13 mouse cellular contexts compared by ENCODE assay signal in genomic region chr2:168539594-168540222, GRCm38 (mm10).
A peak's percentile ranks its signal among the peaks of the same experiment; 100 is the strongest.
DNase-seq lines count a peak whose midpoint lies in the region; ATAC-seq and TF ChIP-seq lines count a peak whose summit lies in the region.
"Had no signal": no experiment of that assay in that cellular context is flagged by ENCODE, and none has a peak within 500 bp of the region (broad histone marks: within the 10 kb centered on the region; RNA-seq: fewer than 3 reads in every experiment).

No protein-coding gene starts in this region.

- H3K4me2 ChIP-seq in embryonic facial prominence, embryonic 13.5 days = no peak overlapping the region
- H3K4me2 ChIP-seq: embryonic facial prominence, embryonic 12.5 days had no signal

- TF ChIP-seq CTCF in spleen, adult 2 months (IDR thresholded peaks at IDR 0.05; ENCODE audit: extremely low read depth, insufficient read depth, insufficient read length, insufficient replicate concordance) = no peak

- H3K9me3 ChIP-seq in embryonic facial prominence, embryonic 13.5 days = no peaks in the 10 kb centered on the region
- H3K9me3 ChIP-seq in embryonic facial prominence, embryonic 10.5 days = no peaks in the 10 kb centered on the region
- no peaks in the 10 kb centered on the region for H3K9me3 ChIP-seq in limb, embryonic 10.5 days (replicated peaks)
- H3K9me3 ChIP-seq: embryonic facial prominence, embryonic 12.5 days had no signal

- no peak for DNase-seq in embryonic facial prominence, embryonic 10.5 days (ENCODE audit: low spot score)
- DNase-seq in spleen, adult 2 months (ENCODE audit: low read depth in 1 of 2, low spot score in 2 of 2) = peak in 1 of 2 experiments; percentile 35
- no peak for DNase-seq in spleen, postnatal 4 days (ENCODE audit: low spot score in 2 of 2)
- DNase-seq in limb, embryonic 10.5 days (ENCODE audit: low spot score) = no peak
- DNase-seq in splenic B cell, adult 2 months (ENCODE audit: low read depth, low spot score) = peak; percentile 68
- DNase-seq in cerebellum, adult 11-12 months = no peak
- DNase-seq in cerebellum, adult 8-10 months = no peak
- DNase-seq: adrenal gland, adult 2 months; cerebellum, adult 2 months had no signal

- H3K9ac ChIP-seq in embryonic facial prominence, embryonic 13.5 days = no peak overlapping the region
- H3K9ac ChIP-seq: embryonic facial prominence, embryonic 12.5 days had no signal

- H3K4me3 ChIP-seq in embryonic facial prominence, embryonic 13.5 days = no peak overlapping the region
- no peak overlapping the region for H3K4me3 ChIP-seq in embryonic facial prominence, embryonic 10.5 days
- peak overlapping the region; percentile 49 for H3K4me3 ChIP-seq in spleen, adult 2 months (ENCODE audit: extremely low read depth, insufficient read depth, insufficient read length)
- no peak overlapping the region for H3K4me3 ChIP-seq in limb, embryonic 10.5 days
- H3K4me3 ChIP-seq: embryonic facial prominence, embryonic 12.5 days had no signal

- H3K4me1 ChIP-seq in embryonic facial prominence, embryonic 13.5 days = peaks cover 29% of the 10 kb centered on the region
- peaks cover 26% of the 10 kb centered on the region for H3K4me1 ChIP-seq in embryonic facial prominence, embryonic 10.5 days
- H3K4me1 ChIP-seq in spleen, adult 2 months (ENCODE audit: control insufficient read depth, insufficient read depth, insufficient read length) = peaks cover 11% of the 10 kb centered on the region; the same call in 1 of the 2 replicates
- H3K4me1 ChIP-seq in limb, embryonic 10.5 days = peaks cover 41% of the 10 kb centered on the region

- 60% methylated on average over 15 of the region's 15 CpGs for WGBS in embryonic facial prominence, embryonic 13.5 days
- 76% methylated on average over 15 of the region's 15 CpGs for WGBS in embryonic facial prominence, embryonic 10.5 days
- WGBS in spleen, adult 2 months = 10% methylated on average over 15 of the region's 15 CpGs
- 59% methylated on average over 15 of the region's 15 CpGs for WGBS in limb, embryonic 10.5 days

- H3K36me3 ChIP-seq in embryonic facial prominence, embryonic 13.5 days = no peaks in the 10 kb centered on the region
- H3K36me3 ChIP-seq in embryonic facial prominence, embryonic 10.5 days (replicated peaks) = no peaks in the 10 kb centered on the region
- peaks cover 7% of the 10 kb centered on the region for H3K36me3 ChIP-seq in spleen, adult 2 months (ENCODE audit: control insufficient read depth, insufficient read depth, low read length)
- H3K36me3 ChIP-seq in limb, embryonic 10.5 days = no peaks in the 10 kb centered on the region
- H3K36me3 ChIP-seq in splenic B cell, adult 2 months (ENCODE audit: control insufficient read depth, insufficient read depth, low read length, poor library complexity, severe bottlenecking) = 0 out of 2 replicates have a peak, but pooled peaks cover 2% of the 10 kb centered on the region
- H3K36me3 ChIP-seq: embryonic facial prominence, embryonic 12.5 days had no signal

- no peak for ATAC-seq in embryonic facial prominence, embryonic 13.5 days (ENCODE audit: insufficient number of reproducible peaks, insufficient read depth, low FRiP score, low TSS enrichment, low read depth)
- ATAC-seq: hindbrain, embryonic 16.5 days had no signal

- TF ChIP-seq POLR2A in spleen, adult 2 months (IDR thresholded peaks at IDR 0.05; ENCODE audit: low read depth, low read length) = no peak

- H3K27ac ChIP-seq in embryonic facial prominence, embryonic 13.5 days = peak overlapping the region; percentile 7; the same call in 1 of the 2 replicates
- H3K27ac ChIP-seq in embryonic facial prominence, embryonic 10.5 days (replicated peaks) = no peak overlapping the region
- peak overlapping the region; percentile 10; the same call in 1 of the 2 replicates for H3K27ac ChIP-seq in spleen, adult 2 months (ENCODE audit: insufficient read depth, low read length)
- H3K27ac ChIP-seq in limb, embryonic 10.5 days = peak overlapping the region; percentile 51
- H3K27ac ChIP-seq: embryonic facial prominence, embryonic 12.5 days; kidney, postnatal 0 days had no signal

- no peaks in the 10 kb centered on the region for H3K27me3 ChIP-seq in embryonic facial prominence, embryonic 13.5 days
- no peaks in the 10 kb centered on the region for H3K27me3 ChIP-seq in embryonic facial prominence, embryonic 10.5 days (replicated peaks; ENCODE audit: low read depth, poor library complexity, severe bottlenecking)
- no peaks in the 10 kb centered on the region for H3K27me3 ChIP-seq in spleen, adult 2 months (ENCODE audit: control insufficient read depth, insufficient read depth, low read length)
- 0 out of 2 replicates have a peak, but pooled peaks cover 5% of the 10 kb centered on the region for H3K27me3 ChIP-seq in limb, embryonic 10.5 days (ENCODE audit: low read depth, poor library complexity, severe bottlenecking)
- H3K27me3 ChIP-seq in splenic B cell, adult 2 months (ENCODE audit: control insufficient read depth, insufficient read depth, low read length, poor library complexity, severe bottlenecking) = no peaks in the 10 kb centered on the region
